Mouse (Mus musculus): ENCODE measurements around the gene Olfr816.
"Not testable (repeated sequence)": the region's sequence is repeated elsewhere in the genome, so short reads cannot be mapped to it uniquely, and the experiment has no call there.

GRCm38 (mm10) chr10:129879751-129880150, 35.6 kb downstream of the Olfr816 start, which contains the start of gene Olfr814:
- not testable (repeated sequence) for TF ChIP-seq CTCF (IDR thresholded peaks at IDR 0.05; ENCODE audit: control insufficient read depth, insufficient read depth, insufficient read length); CEBPB (IDR thresholded peaks at IDR 0.05; ENCODE audit: low read depth); MYOG (IDR thresholded peaks at IDR 0.05; ENCODE audit: control insufficient read depth, extremely low read depth, insufficient read length)

Measured in C2C12 (cell line).